Mouse (Mus musculus): ENCODE measurements around the gene Atp11c. TPM values are rescaled to one million over a fixed set of nuclear protein-coding genes. Genes with fewer than 3 reads are reported as not detected.
A peak's percentile ranks its signal among the peaks of the same experiment; 100 is the strongest.

Gene Atp11c
- total and polyA plus RNA-seq, 3 experiments, result 10.6 to 12.9 TPM; not detected in 1

DNA sequence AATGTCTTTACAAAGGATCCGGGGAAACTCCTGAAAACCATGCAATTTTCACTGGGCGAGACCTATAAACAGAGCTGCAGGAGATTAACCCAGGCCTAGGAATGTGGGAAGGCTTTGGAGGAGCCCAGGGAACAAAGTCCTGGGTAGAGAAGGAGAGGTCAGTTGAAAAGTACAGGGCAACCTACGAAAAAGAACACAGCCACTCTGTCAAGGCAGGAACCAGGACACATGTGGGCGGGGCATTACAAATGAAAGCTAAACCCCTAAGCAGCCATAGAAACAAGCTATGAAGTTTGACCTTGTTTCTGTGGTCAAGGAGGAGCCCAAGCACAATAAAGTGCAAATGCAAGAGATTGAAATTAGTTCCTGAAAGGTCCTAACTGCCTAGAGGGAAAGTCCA, 186.8 kb downstream of the Atp11c start:
- Histone ChIP-seq H3K79me2 (ENCODE audit: control insufficient read depth, insufficient read depth, low read length, poor library complexity) (peaks cover 23% of the 10 kb centered on the region), H3K9me3 (replicated peaks; ENCODE audit: insufficient read depth, low read length) (no peaks in the 10 kb centered on the region), H3K27ac (ENCODE audit: control insufficient read depth, low read depth, low read length) (peak overlapping the region; percentile 32; the same call in 1 of the 2 replicates), H3K27me3 (ENCODE audit: control insufficient read depth in 1 of 2, insufficient read depth in 2 of 2, low read length in 2 of 2) (no peaks in the 10 kb centered on the region), H3K4me1 (ENCODE audit: control insufficient read depth in 1 of 2, insufficient read depth in 2 of 2, low read length in 2 of 2) (0 out of 4 replicates have a peak, but pooled peaks cover 0 to 1% of the 10 kb centered on the region in 2 experiments), H3K4me3 (ENCODE audit: control insufficient read depth in 1 of 2, insufficient read depth in 1 of 2, low read depth in 2 of 2, low read length in 2 of 2) (peak overlapping the region; percentile 59 to 68), H3K36me3 (ENCODE audit: control insufficient read depth in 1 of 2, insufficient read depth in 2 of 2, low read length in 2 of 2) (peaks cover 0 to 12% of the 10 kb centered on the region in 2 experiments; a peak in 2 of 4 replicates), H3K9ac (ENCODE audit: control insufficient read depth, low read depth, low read length, poor library complexity, severe bottlenecking) (peak overlapping the region; percentile 73)
- peak; percentile 56 for DNase-seq (ENCODE audit: low read depth, low spot score)
- no peak for TF ChIP-seq KAT2A (conservative IDR thresholded peaks at IDR 0.05; ENCODE audit: low read depth, low read length)
- no peak for TF ChIP-seq RCOR1 (IDR thresholded peaks at IDR 0.05; ENCODE audit: low read depth, low read length)
- no peak for TF ChIP-seq BHLHE40 (IDR thresholded peaks at IDR 0.05; ENCODE audit: borderline replicate concordance, low read depth, low read length)
- TF ChIP-seq POLR2A (IDR thresholded peaks at IDR 0.05; ENCODE audit: control insufficient read depth in 1 of 2, insufficient read depth in 1 of 2, low read depth in 1 of 2, low read length in 2 of 2, poor library complexity in 1 of 2), result no peak
- no peak for TF ChIP-seq EP300 (IDR thresholded peaks at IDR 0.05; ENCODE audit: low read depth in 1 of 2, low read length in 2 of 2)
- TF ChIP-seq MYB (IDR thresholded peaks at IDR 0.05; ENCODE audit: low read depth, low read length), result no peak
- TF ChIP-seq ZNF384 (IDR thresholded peaks at IDR 0.05; ENCODE audit: low read depth, low read length), result no peak
- TF ChIP-seq RAD21 (IDR thresholded peaks at IDR 0.05; ENCODE audit: low read depth, low read length), result no peak
- TF ChIP-seq MYC (IDR thresholded peaks at IDR 0.05; ENCODE audit: low read depth, low read length), result no peak
- no peak for TF ChIP-seq ETS1 (IDR thresholded peaks at IDR 0.05; ENCODE audit: low read depth, low read length)
- TF ChIP-seq GABPA (IDR thresholded peaks at IDR 0.05; ENCODE audit: low read depth, low read length), result no peak
- TF ChIP-seq SMC3 (IDR thresholded peaks at IDR 0.05; ENCODE audit: low read depth, low read length), result no peak
- TF ChIP-seq USF1 (IDR thresholded peaks at IDR 0.05; ENCODE audit: low read depth, low read length), result no peak
- no peak for TF ChIP-seq CHD1 (IDR thresholded peaks at IDR 0.05; ENCODE audit: low read depth, low read length)
- TF ChIP-seq MAX (IDR thresholded peaks at IDR 0.05; ENCODE audit: low read length), result no peak
- no peak for TF ChIP-seq SIN3A (IDR thresholded peaks at IDR 0.05; ENCODE audit: low read length)
- no peak for TF ChIP-seq POLR2AphosphoS5 (IDR thresholded peaks at IDR 0.05; ENCODE audit: borderline replicate concordance, low read depth, low read length)
- TF ChIP-seq JUND (IDR thresholded peaks at IDR 0.05; ENCODE audit: low read depth, low read length), result no peak

DNA sequence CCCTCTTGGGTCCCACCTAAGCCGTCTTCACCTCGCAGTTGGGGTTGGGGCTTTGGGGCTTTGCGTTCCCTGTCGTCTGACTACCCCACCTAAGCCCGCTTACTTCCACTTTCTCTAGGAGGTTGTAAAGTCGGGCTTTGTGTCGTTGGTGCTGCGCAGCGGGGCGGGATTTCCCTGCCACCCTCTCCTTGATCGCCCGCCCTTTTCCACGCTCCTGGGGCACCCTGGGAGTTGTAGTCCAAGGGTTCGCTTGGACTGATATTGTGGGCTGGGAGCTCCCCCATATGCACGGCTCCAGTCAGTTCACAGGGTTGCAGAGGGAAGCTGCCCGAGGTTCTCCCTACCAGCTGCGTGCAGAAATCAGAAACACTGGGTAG, 187.8 kb downstream of the Atp11c start:
- peaks cover 0 to 6% of the 10 kb centered on the region in 2 experiments; a peak in 2 of 4 replicates for H3K4me1 ChIP-seq (ENCODE audit: control insufficient read depth in 1 of 2, insufficient read depth in 2 of 2, low read length in 2 of 2)
- H3K36me3 ChIP-seq (ENCODE audit: control insufficient read depth in 1 of 2, insufficient read depth in 2 of 2, low read length in 2 of 2), result peaks cover 0 to 12% of the 10 kb centered on the region in 2 experiments; a peak in 2 of 4 replicates
- H3K27me3 ChIP-seq (ENCODE audit: control insufficient read depth in 1 of 2, insufficient read depth in 2 of 2, low read length in 2 of 2), result no peaks in the 10 kb centered on the region
- peak; percentile 89 for DNase-seq (ENCODE audit: low read depth, low spot score)
- H3K27ac ChIP-seq (ENCODE audit: control insufficient read depth, low read depth, low read length), result peak overlapping the region; percentile 97
- H3K4me3 ChIP-seq (ENCODE audit: control insufficient read depth in 1 of 2, insufficient read depth in 1 of 2, low read depth in 2 of 2, low read length in 2 of 2), result peak overlapping the region; percentile 79 to 81
- H3K79me2 ChIP-seq (ENCODE audit: control insufficient read depth, insufficient read depth, low read length, poor library complexity), result peaks cover 27% of the 10 kb centered on the region
- no peaks in the 10 kb centered on the region for H3K9me3 ChIP-seq (replicated peaks; ENCODE audit: insufficient read depth, low read length)
- peak overlapping the region; percentile 99 for H3K9ac ChIP-seq (ENCODE audit: control insufficient read depth, low read depth, low read length, poor library complexity, severe bottlenecking)
- TF ChIP-seq E2F4 (IDR thresholded peaks at IDR 0.05; ENCODE audit: borderline replicate concordance, low read depth, low read length) (peak; percentile 75; the same call in 1 of the 2 replicates), BHLHE40 (IDR thresholded peaks at IDR 0.05; ENCODE audit: borderline replicate concordance, low read depth, low read length) (no peak), MAZ (IDR thresholded peaks at IDR 0.05; ENCODE audit: low read depth, low read length) (0 out of 2 replicates have a peak, but pooled peaks have one; percentile 33), CTCF (IDR thresholded peaks at IDR 0.05 in 2 of 3, conservative IDR thresholded peaks at IDR 0.05 in 1 of 3; ENCODE audit: control insufficient read depth in 1 of 3, insufficient read depth in 1 of 3, low read depth in 2 of 3, low read length in 3 of 3, poor library complexity in 1 of 3, severe bottlenecking in 1 of 3) (peak in 2 of 3 experiments; percentile 40 to 42; a peak in 4 of 6 replicates), ELF1 (IDR thresholded peaks at IDR 0.05; ENCODE audit: low read depth, low read length) (no peak), GABPA (IDR thresholded peaks at IDR 0.05; ENCODE audit: low read depth, low read length) (no peak), MEF2A (IDR thresholded peaks at IDR 0.05; ENCODE audit: extremely low read depth, insufficient replicate concordance, low read depth, low read length, poor library complexity, severe bottlenecking) (no peak), RCOR1 (IDR thresholded peaks at IDR 0.05; ENCODE audit: low read depth, low read length) (no peak), NRF1 (IDR thresholded peaks at IDR 0.05; ENCODE audit: insufficient read depth, low read depth, low read length, poor library complexity, severe bottlenecking) (peak; percentile 54; the same call in 1 of the 2 replicates), ZKSCAN1 (IDR thresholded peaks at IDR 0.05; ENCODE audit: low read depth, low read length) (no peak), SIN3A (IDR thresholded peaks at IDR 0.05; ENCODE audit: low read length) (no peak; the same call in 1 of the 2 replicates), RAD21 (IDR thresholded peaks at IDR 0.05; ENCODE audit: low read depth, low read length) (peak; percentile 52), KAT2A (conservative IDR thresholded peaks at IDR 0.05; ENCODE audit: low read depth, low read length) (peak; percentile 57; the same call in 1 of the 2 replicates), HCFC1 (IDR thresholded peaks at IDR 0.05; ENCODE audit: low read depth, low read length) (peak; percentile 96), MAX (IDR thresholded peaks at IDR 0.05; ENCODE audit: low read length) (no peak), TCF12 (IDR thresholded peaks at IDR 0.05; ENCODE audit: low read depth, low read length) (0 out of 2 replicates have a peak, but pooled peaks have one; percentile 8), TAL1 (IDR thresholded peaks at IDR 0.05; ENCODE audit: low read length) (no peak), SMC3 (IDR thresholded peaks at IDR 0.05; ENCODE audit: low read depth, low read length) (peak; percentile 33), JUND (IDR thresholded peaks at IDR 0.05; ENCODE audit: low read depth, low read length) (no peak), MYB (IDR thresholded peaks at IDR 0.05; ENCODE audit: low read depth, low read length) (no peak), TBP (IDR thresholded peaks at IDR 0.05; ENCODE audit: low read depth, low read length) (peak; percentile 55; the same call in 1 of the 2 replicates)

Measured in MEL (cell line).